Mouse (Mus musculus) gastrocnemius, postnatal 14 days (tissue): ENCODE results near the gene Gucy1b2. TPM values are rescaled to one million over a fixed set of nuclear protein-coding genes. Genes with fewer than 3 reads are reported as not detected.

ENCODE experiments used
- DNase-seq: peaks from one replicate; pipeline ENCODE4 v3.0.0; 2021; ENCODE audit warnings: mixed read lengths
- intact Hi-C: fragments of 180-260 bp; cut with DNase I; formaldehyde crosslinking; loops from one replicate; pipeline ENCODE4 v1.15.1; 2025; ENCODE audit warnings: low total_unique reads
- total RNA-seq, 2 experiments: library from RNA; stranded (reverse); gene quantifications; 2 replicates each; pipeline ENCODE4 v1.2.3; 2021

The Gucy1b2 gene
- total RNA-seq, 2 experiments from 2014 or later = not detected

DNA sequence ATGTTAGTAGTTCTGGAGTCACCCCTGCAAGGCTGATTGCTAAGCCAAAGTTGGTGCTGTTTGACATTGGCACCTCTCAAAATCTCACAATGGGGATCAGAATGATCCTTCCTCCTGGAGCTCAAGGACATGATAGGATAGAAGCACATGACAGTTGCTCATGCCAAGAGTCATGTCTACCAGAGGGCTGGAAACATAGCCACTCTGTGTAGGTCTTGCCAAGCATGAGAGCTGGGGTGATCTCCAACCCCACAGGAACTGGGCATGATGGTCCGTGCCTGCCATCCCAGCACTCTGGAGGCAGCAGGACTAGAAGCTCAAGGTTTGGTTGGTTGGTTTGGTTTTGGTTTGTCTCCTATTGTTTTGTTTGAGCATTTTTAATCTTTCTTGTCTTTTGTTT lies 5.4 kb downstream of the Gucy1b2 start:
- intact Hi-C loops = loop anchor here (10.0 kb wide), 3 partner anchors 116 to 886 kb away; no protein-coding TSS in a partner anchor
- DNase-seq = no peak

- DNase-seq = no peak
- intact Hi-C loops = no loop called here
Observed at GRCm38 (mm10) chr14:62447214-62447548, 8.9 kb downstream of the Gucy1b2 start.

DNA sequence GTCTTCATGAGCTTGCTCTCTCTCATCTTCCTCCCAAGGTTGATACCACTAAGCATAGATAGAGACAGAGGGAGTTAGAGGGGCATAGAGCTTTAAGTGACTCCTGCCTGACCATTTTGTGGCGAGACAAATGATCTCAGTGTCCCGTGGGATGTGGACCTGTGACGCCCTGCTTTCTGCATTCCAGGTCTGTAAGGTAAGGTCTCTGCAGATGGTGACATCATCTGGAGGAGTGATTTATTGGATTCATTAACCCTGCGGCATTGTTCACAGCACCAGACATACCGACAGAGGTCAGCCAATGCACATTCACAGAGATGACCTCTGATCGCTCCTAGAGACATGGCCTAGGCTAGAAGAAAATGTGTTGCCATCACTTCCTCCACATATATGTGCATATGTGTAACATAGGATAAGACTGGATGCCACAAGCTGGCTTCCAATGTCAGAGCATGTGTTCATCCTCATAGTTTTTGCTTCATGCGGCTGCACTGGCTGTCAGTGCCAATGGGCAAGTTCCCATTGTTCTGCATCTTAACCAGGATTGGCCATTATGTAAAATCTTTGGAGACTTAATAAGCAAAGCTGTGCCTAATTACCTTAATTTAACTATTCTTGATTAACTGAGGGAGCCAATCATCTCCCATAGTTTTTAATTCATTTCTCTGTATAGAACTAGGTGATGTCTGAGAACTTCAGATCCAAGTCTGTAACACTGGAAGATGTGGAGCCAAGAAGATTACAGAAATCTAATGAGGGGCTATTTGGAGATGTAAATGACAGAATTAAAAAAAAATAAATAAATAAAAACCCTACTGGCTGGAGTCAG lies 9.5 kb downstream of the Gucy1b2 start:
- DNase-seq = no peak
- intact Hi-C loops = no loop called here

DNA sequence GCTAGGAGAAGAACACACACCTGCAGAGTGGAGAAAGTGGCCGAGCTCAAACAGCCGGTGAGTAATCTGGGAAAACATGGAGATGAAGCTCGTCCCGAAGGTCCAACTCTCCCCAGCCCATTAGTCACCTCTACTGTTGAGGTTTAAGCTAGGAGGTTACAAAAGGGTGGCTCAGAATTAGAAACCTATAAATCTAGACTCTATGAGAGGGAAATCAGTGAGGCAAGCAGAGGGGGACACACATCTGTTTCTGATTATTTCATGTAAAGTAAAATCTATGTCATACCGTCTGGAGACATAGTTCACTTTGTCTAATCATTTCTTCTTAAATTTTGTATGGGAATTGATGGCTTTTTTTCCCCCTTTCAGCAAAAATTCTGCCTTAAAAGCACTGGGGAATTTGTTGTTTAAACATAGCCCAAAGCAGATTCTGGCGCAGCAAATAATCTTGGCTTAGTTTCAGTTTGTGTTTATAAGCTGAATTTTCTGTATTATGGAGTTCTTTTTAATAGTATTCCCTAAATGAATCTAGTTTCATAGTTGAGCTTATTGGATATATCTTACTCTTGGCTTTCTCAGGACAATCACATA lies 12.2 kb downstream of the Gucy1b2 start:
- intact Hi-C loops = no loop called here
- no peak for DNase-seq

GRCm38 (mm10) chr14:62442971-62443370 lies 13.1 kb downstream of the Gucy1b2 start:
- intact Hi-C loops = no loop called here
- no peak for DNase-seq

DNA sequence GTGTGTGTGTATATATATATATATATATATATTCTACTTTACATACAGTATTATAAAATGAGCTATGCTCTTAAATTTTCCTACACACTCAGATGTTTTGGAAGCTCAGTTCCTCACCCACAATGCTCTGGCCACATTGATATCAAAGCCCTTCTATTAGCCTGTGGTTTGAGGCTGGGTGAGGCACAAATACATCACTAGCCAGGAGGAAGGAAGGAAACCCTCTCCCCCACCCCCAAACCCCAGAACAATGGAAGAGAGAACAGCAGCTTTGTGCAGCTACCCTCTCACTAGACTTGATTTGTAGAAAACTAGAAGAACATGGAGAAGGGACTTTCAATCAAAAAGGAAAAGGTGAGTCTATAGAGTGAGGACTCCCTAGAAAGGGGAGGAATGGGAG lies 16.1 kb downstream of the Gucy1b2 start:
- no peak for DNase-seq
- intact Hi-C loops = no loop called here

DNA sequence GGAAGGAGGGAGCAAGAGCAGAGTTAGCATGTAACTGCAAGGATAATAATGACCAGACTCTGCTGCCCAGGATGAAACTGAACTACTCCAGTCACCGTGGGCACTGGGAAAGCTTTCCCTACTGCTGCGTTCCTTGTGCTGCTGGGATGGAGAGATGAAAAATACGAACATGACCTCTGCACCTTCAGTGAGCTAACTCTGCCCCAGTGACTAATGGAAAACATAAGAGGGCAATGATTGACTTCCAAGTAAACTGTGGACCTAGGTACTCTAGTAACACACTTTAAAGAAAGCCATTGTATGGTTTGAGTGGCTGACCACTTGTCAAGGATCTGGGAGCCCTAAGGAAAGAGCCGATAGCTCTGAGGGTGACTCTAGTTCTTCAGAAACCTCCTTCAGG lies 17.9 kb downstream of the Gucy1b2 start:
- intact Hi-C loops = no loop called here
- DNase-seq = no peak

DNA sequence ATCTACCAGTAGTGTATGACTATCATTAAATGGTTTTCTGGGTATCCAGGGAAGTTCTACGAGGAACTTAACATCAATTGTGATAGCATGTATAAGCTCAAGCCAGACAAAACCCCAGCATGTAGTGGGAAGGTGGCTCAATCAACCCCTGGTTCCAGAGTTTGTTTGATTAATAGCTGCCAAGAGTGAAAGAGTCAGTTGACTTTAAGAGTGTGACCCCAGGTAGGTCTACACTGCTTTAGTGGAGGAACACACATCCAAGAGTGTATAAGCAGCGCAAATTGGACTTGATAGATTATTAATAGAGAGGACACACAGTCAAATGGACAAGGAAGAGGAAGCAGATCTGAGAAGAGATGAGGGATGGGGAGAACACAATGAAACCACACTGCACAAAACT lies 18.3 kb downstream of the Gucy1b2 start:
- intact Hi-C loops = no loop called here
- no peak for DNase-seq

GRCm38 (mm10) chr14:62425277-62425691 lies 30.8 kb downstream of the Gucy1b2 start:
- no peak for DNase-seq
- intact Hi-C loops = no loop called here

GRCm38 (mm10) chr14:62422265-62422664 lies 33.8 kb downstream of the Gucy1b2 start:
- intact Hi-C loops = no loop called here
- DNase-seq = no peak

- DNase-seq = no peak
- intact Hi-C loops = no loop called here
Observed at GRCm38 (mm10) chr14:62417501-62417900, 38.6 kb downstream of the Gucy1b2 start.

DNA sequence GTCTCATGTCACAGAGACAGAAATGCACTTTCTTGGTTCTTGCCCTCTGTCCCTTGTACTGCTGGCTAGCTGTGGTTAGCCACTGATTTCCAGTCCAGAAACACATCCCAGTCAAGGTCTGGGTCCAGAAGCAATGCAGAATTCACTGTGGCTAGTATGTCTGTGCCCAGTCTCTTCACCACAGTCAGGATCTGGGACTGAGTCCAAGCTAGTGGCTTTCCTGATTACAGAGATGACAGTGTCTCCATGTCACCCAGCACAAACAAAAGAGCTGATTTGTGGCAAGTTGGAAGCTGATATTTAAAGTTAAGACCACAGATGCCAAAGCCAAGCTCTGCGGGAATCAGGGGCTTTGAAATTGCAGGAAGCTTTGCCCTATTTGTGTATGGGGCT lies 39.4 kb downstream of the Gucy1b2 start:
- no peak for DNase-seq
- intact Hi-C loops = no loop called here

DNA sequence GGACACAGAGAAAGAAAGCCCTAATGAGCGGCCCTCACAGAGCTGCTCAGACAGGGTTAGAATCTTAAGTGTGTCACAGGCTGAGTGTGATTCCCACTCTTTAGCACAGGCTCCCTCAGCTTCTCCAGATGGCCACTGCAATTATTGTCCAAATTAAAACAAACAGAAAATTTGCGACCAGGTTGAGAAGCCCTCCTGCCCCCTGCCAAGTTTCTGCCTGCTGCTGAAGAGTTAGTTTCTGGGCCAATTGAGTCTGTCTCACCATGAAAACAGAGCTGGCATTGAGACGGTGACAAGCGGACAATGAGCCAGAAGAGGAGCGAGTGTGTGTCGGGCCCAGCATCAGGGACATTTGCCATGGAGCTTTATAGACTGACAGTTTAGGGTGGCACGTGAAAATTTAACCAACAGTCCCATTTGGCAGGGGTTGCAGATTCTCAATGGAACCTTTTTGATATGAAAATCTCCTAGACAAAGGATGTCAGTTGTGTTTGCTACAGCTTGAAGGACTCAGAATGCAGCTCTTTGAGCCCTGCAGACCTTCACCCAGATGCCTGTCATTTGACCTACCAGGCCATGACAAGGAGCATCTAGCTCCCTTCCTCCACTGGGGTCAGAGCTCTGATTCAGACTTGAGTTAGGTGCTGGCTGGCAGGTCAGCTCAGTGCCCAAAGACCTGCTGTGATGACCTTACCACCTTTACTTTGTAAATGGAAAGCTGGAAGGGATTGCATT lies 39.9 kb downstream of the Gucy1b2 start:
- DNase-seq = no peak
- intact Hi-C loops = no loop called here

- no peak for DNase-seq
- intact Hi-C loops = no loop called here
Observed at GRCm38 (mm10) chr14:62395346-62395745, 60.7 kb downstream of the Gucy1b2 start.

DNA sequence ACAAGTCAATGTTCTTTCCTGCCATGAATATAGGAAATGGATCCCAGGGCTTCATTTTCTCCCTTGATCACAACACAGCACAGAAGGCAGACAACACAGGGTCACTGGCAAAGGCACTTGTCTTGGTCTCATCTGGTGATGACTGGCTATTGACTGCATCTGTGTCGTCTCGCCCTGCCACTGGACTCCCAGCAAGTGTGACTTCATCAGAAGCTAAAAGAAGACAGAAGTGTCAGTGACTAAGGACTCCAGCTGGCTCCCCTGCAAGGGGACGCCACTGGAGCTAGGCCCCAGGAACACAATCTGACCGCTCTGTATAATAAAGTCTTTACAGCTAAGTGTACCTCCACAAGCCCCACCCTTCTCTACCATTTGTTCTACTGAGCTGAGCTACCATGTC lies 63.3 kb downstream of the Gucy1b2 start:
- DNase-seq = no peak
- intact Hi-C loops = no loop called here

GRCm38 (mm10) chr14:62389729-62390536 lies 66.2 kb downstream of the Gucy1b2 start:
- no peak for DNase-seq

DNA sequence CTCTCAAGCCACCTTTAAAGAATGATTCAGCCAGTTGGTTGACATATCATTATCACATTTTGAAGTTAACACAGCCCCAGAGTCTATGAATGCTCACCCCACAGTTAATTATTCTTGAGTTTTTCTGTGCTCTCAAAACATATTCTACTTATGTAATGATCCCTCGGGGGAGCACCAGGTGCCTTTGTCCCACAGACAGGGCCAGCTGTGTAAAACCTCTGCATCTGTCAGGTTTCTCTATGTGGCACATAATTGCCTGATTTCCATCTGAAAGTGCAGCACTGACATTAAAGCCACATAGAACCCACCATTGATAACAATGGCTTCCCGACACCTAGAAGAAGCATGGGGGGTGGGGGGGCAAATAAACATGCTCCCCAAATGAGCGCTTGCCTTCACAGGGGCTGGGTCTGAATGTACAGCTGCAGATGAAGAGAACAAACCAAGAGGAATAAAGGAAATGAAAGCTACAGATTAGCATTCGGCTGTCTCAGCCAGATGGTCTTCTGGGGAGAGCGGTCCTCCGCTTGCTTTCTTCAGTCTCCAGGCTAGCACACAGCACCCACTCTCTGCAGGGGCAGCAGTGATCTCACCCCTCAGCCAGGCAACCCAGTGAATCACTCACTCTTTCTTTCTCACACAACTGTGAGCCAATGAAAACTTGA lies 66.9 kb downstream of the Gucy1b2 start:
- intact Hi-C loops = no loop called here
- no peak for DNase-seq

More at GRCm38 (mm10) chr14:62389729-62390536, 66.2 kb downstream of the Gucy1b2 start:
- intact Hi-C loops = no loop called here

DNA sequence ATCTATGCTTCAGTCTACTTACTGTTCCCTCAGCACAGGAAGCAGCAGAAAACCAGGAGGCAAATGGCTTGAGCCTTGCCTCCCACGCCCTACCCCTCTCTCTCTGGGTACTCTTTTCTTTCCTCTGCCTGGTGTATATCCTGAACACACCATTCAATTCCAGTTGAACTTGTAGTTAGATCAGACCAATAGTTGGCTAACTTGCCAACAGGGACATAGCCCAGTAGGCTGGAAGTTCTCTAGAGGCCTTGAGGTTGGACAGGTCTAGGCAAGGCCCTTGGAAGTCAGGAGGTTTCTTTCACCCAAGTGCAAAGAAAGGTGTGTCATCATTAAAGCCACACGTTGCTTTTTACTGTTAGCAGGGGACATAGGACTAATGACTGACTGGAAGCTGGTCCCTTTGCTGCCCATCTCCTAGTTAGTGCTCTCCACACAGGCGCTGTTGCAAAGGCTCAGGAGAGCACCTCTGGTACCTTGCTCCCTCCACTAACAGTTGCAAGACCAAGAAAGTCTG lies 72.2 kb downstream of the Gucy1b2 start:
- DNase-seq = no peak
- intact Hi-C loops = no loop called here

DNA sequence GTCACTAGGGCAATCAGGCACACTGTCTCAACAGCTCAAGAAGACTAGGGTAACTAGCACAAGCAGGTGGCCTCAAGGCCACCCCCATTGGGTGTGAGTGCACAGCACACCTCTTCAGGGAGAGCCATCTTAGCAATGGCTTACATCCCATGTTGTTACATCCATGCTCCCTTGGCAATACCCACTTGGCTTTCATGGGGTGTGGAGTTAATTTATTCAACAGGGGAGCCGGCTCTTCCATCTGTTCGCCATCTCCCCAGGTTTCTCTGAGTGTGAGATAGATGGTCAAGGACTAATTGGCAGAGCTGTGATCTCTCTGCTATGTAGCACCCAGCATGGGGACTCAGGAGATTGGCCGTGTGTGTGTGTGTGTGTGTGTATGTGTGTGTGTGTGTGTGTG lies 73.0 kb downstream of the Gucy1b2 start:
- DNase-seq = no peak
- intact Hi-C loops = no loop called here
